Mouse (Mus musculus): ENCODE measurements around the gene Nrtn.
A peak's percentile ranks its signal among the peaks of the same experiment; 100 is the strongest.

Nrtn gene

GRCm38 (mm10) chr17:56762769-56763731, 5.7 kb upstream of the Nrtn start:
- DNase-seq (ENCODE audit: low spot score) = peak; percentile 32

DNA sequence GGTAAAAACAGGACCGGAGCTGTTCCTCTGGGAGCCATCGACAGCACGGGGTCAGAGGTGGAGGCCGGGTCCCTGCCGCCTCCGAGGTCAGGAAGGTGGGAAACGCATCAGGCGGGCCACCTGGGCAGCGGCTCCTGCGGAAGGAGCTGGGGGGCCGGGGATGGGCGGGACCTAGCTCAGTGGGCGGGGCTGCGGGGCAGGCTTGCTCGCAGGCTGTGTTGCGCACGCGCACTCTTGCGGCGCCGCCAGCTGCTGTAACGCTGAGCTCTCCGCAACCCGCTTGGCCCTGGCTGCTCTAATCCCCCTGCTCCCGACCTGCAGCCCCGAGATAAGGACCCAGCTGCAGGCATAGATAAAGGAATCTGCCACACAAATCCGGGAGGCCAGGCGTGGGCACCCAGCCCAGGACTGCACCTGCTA, 4.7 kb upstream of the Nrtn start:
- DNase-seq (ENCODE audit: low spot score) = peak; percentile 62

- no peak for DNase-seq (ENCODE audit: low spot score)
These were observed 3.7 kb upstream of the Nrtn start for GRCm38 (mm10) chr17:56761077-56761476.

DNA sequence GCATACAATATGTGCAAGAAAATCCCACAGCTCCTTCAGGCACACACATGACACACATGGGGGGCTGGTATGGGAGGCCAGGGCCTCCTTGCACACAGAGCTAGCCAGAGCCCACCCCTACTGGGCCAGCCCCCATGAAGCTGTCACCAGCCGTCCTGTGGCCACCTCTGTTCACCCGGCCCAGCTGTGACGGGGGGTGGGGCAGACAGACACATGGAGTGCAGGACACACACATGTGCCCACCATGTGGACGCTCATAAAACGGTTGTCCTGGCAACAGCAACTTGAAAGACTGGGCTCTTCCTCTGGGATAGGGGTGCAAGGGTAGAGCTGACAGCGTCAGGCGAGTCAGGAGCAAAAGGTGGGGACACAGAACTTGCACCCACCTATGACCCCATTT, 1.9 kb upstream of the Nrtn start:
- DNase-seq (ENCODE audit: low spot score) = no peak

DNA sequence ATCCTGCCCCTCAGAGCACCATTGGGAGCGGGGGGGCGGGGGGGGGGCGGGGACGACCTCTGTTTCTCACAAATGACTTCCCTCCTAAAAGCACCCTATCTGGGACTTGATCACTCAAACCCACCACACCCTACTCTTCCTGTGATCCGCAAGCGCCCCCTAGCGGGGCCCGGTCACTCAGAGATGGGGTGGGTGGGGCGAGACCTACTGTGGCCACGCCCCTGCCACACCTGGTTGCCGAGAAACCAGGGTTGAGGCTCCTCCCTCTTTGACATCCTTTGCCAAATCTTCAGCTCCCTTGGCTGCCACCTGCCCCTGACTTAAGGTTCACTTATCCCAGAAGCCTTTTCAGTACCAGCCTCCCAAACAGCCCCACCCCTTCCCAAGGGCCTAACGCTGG, 802 bp upstream of the Nrtn start:
- peak; percentile 42 for DNase-seq (ENCODE audit: low spot score)

GRCm38 (mm10) chr17:56756703-56757399, 479 bp downstream of the Nrtn start:
- DNase-seq (ENCODE audit: low spot score) = no peak

DNA sequence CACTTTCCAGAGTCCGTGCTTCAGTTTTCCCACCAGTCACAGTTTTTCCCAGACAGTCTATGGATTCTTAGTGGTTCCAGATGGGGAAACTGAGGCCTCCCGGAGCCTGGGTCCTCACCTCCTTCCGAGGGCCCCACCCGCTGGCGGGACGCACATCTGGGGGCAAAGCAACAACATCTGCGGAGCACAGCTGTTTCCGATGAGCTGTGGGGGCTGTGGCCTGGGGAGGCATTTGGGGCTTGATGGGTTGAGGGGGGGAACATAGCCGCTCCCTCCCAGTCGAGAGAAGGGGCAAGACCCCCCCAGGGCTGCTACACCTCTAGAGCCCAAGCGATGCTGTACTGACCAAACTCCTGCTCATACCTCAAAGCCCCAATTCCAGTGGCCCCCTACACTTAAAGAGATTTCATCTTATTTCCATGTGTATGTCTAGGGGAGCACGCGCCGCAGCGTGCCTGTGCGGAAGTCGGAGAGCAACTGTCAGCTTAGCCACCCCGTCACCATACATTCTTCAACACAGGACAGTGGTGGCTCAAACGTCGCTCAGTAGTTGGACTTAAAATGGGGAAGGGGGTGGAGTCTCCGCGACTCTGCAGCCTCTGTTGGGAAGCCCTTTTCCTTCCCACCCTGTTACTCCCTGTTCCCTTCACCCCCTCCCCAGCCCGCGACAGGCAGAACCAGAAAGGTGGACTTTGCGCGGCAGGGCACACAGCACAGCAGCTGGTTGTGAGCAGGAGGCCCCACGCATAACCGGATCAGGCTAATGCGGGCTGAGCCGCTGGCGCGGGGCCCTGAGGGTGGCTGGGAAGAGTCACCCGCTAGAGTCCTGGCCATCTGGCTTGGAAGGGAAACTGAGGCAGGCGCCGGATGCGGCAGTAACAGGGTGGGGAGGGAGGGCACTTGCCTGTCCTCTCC, 2.8 kb downstream of the Nrtn start:
- DNase-seq (ENCODE audit: low spot score) = no peak

GRCm38 (mm10) chr17:56753452-56753851, 3.9 kb downstream of the Nrtn start:
- no peak for DNase-seq (ENCODE audit: low spot score)

- no peak for DNase-seq (ENCODE audit: low spot score)
These were observed 5.8 kb downstream of the Nrtn start for GRCm38 (mm10) chr17:56751404-56752072.

GRCm38 (mm10) chr17:56744173-56744572, 13.2 kb downstream of the Nrtn start:
- no peak for DNase-seq (ENCODE audit: low spot score)

- no peak for DNase-seq (ENCODE audit: low spot score)
These were observed 16.6 kb downstream of the Nrtn start for GRCm38 (mm10) chr17:56740788-56741160.

GRCm38 (mm10) chr17:56740118-56740787, 17.1 kb downstream of the Nrtn start:
- no peak for DNase-seq (ENCODE audit: low spot score)

DNA sequence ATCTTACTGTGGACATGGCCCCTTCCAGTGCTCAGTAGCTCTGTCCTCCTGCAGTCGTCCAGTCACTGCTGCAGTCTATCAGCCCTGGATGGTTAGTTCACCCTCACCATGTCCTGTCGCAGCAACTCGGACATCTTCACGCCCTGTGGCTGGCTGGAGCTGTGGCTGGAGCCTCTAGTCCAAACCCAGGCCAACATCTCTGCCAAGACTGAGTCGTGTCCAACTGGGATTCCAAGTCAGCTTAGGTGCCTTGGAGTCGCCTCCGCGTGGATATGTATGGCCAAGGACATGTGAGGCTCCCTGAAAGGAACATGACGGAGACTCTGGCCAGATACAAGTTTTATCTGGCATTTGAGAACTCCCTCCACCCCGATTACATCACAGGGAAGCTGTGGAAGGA, 19.1 kb downstream of the Nrtn start:
- no peak for DNase-seq (ENCODE audit: low spot score)

DNA sequence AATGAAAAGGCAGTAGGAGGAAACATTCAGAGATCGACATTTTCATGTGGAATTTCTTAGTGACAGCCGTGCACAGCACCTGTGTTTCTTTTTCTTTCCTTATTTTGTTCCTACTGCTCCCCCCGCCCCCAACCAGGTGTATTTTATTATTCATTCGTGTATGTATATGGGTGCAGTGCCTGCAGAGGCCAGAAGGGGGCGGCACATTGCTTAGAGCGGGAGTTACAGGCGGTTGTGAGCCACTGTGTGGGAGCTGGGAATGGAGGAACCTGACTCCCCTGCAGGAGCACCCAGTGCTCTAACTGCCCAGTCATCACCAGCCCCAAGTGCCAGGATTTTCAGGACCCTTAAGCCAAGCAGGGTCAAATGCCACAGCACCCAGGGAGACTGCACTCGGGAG, 20.8 kb downstream of the Nrtn start:
- DNase-seq (ENCODE audit: low spot score) = no peak

DNA sequence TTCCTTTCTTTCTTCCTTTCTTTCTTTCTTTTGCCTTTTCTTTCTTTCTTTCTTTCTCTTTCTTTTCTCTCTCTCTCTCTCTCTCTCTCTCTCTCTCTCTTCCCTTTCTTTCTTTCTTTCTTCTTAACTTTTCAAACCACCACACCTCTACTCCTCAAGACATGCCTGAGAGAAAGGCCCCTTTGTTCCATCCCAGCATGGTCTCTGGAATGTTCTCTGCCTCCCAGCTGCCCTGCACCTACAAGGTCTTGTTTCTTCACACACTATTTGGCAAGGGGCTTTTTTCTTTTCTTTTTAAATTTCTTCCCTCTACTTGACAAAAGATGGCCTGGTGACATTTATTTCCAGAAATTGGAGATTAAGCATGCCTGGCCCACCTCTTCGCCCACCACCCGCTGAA, 27.7 kb downstream of the Nrtn start:
- no peak for DNase-seq (ENCODE audit: low spot score)

- no peak for DNase-seq (ENCODE audit: low spot score)
These were observed 28.2 kb downstream of the Nrtn start for GRCm38 (mm10) chr17:56729151-56729550.

- DNase-seq (ENCODE audit: low spot score) = no peak
These were observed 29.2 kb downstream of the Nrtn start for GRCm38 (mm10) chr17:56728117-56728516.

DNA sequence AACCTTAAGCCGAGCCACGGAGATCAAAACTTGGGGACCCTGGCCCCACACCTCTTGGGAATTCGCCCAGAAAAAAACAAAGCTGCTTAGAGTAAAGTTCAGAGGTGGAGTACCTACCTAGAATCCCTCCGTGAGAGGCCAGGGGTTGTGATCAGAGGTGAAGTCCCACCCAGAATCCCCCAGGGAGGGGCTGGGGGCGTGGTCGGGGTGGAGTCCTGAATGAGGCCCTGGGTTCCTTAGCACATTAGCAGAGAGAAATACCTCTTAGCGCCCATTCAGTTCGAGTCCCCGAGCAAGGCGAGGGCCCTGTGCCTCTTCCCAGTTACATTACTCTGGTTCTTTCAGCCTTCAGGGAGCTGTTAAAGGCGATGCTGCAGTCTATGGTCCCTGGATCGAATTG, 29.7 kb downstream of the Nrtn start:
- DNase-seq (ENCODE audit: low spot score) = no peak

- DNase-seq (ENCODE audit: low spot score) = no peak
These were observed 30.2 kb downstream of the Nrtn start for GRCm38 (mm10) chr17:56727029-56727649.

DNA sequence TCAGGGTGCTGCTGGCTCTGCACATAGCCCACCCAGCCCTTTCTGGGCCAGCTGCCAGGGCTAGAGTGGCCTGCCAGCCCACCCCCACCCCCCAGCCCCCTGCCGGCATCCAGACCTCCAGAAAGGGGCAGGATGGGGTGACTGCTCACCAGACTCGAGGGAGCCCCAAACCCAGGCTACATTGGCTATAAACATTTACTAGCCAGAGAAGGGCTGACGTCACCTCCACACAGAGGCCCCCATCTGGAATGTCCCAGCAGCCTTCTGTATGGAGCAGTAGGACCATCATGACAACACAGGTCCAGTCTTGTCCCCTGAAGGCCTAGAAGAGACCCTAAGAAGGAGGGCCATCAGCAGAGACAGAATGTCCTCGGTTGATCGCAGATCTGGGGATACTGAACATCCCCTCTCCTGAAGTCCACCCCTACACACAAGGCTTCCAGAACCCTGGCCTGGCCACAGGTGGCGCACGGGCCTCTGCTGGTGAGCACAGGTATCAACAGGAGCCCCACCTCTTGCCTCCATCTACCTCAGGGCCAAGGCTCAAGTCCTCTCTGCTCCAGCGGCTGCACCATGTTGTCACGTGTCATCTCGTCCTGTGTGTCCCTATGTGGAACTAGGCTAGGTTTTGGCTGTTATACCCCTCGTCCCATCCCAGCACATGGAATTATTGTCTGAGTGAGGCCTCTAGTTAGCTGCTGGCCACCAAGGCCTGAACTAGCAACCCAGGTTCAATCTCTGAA, 33.7 kb downstream of the Nrtn start:
- DNase-seq (ENCODE audit: low spot score) = no peak

Data from ovary, postnatal 10 days (tissue).